Comparison of ENCODE assay signal across 15 mouse cellular contexts in genomic region chr13:21415266-21415665, GRCm38 (mm10). TPM values are rescaled to one million over a fixed set of nuclear protein-coding genes. Genes with fewer than 3 reads are reported as not detected.
DNase-seq lines count a peak whose midpoint lies in the region; ATAC-seq and TF ChIP-seq lines count a peak whose summit lies in the region.
"Had no signal": no experiment of that assay in that cellular context is flagged by ENCODE, and none has a peak within 500 bp of the region (broad histone marks: within the 10 kb centered on the region; RNA-seq: fewer than 3 reads in every experiment).

No protein-coding gene starts in this region.

- H3K9me3 ChIP-seq in lung, postnatal 0 days (ENCODE audit: low read length) = no peaks in the 10 kb centered on the region
- H3K9me3 ChIP-seq in liver, embryonic 14.5 days (ENCODE audit: control insufficient read depth, low read length) = no peaks in the 10 kb centered on the region
- H3K9me3 ChIP-seq in midbrain, embryonic 11.5 days (ENCODE audit: control insufficient read depth, low read length) = no peaks in the 10 kb centered on the region
- H3K9me3 ChIP-seq: hindbrain, embryonic 13.5 days had no signal

- H3K4me1 ChIP-seq in lung, postnatal 0 days (ENCODE audit: insufficient read depth, low read depth, low read length) = no peaks in the 10 kb centered on the region
- peaks cover 61 to 69% of the 10 kb centered on the region in 2 experiments for H3K4me1 ChIP-seq in liver, embryonic 14.5 days (replicated peaks; ENCODE audit: control insufficient read depth in 2 of 2, insufficient read depth in 2 of 2, low read length in 1 of 2)
- H3K4me1 ChIP-seq in midbrain, embryonic 11.5 days (ENCODE audit: control insufficient read depth, insufficient read depth, low read length) = no peaks in the 10 kb centered on the region
- H3K4me1 ChIP-seq: hindbrain, embryonic 13.5 days had no signal

- H3K27me3 ChIP-seq in lung, postnatal 0 days (replicated peaks; ENCODE audit: insufficient read depth, low read length) = no peaks in the 10 kb centered on the region
- no peaks in the 10 kb centered on the region for H3K27me3 ChIP-seq in liver, embryonic 14.5 days (ENCODE audit: control insufficient read depth, insufficient read depth, low read length)
- no peaks in the 10 kb centered on the region for H3K27me3 ChIP-seq in midbrain, embryonic 11.5 days (ENCODE audit: control insufficient read depth, insufficient read depth, low read length)
- H3K27me3 ChIP-seq: hindbrain, embryonic 13.5 days had no signal

- no peak overlapping the region for H3K4me3 ChIP-seq in lung, postnatal 0 days (ENCODE audit: low read depth, low read length)
- peak overlapping the region in 1 of 2 experiments; percentile 26; a peak in 2 of 4 replicates for H3K4me3 ChIP-seq in liver, embryonic 14.5 days (ENCODE audit: insufficient read depth in 1 of 2, low read depth in 2 of 2, low read length in 2 of 2)
- H3K4me3 ChIP-seq in midbrain, embryonic 11.5 days (ENCODE audit: low read depth, low read length) = no peak overlapping the region
- H3K4me3 ChIP-seq: hindbrain, embryonic 13.5 days; layer of hippocampus, adult 2 months had no signal

- H3K36me3 ChIP-seq in lung, postnatal 0 days (ENCODE audit: insufficient read depth, low read length) = no peaks in the 10 kb centered on the region
- H3K36me3 ChIP-seq in liver, embryonic 14.5 days (replicated peaks; ENCODE audit: control insufficient read depth, insufficient read depth, low read depth) = no peaks in the 10 kb centered on the region
- no peaks in the 10 kb centered on the region for H3K36me3 ChIP-seq in midbrain, embryonic 11.5 days (ENCODE audit: control insufficient read depth, insufficient read depth, low read length)
- H3K36me3 ChIP-seq: hindbrain, embryonic 13.5 days had no signal

- 0 out of 2 replicates have a peak overlapping the region, but pooled peaks have one; percentile 15 for H3K27ac ChIP-seq in lung, postnatal 0 days (ENCODE audit: low read length)
- peak overlapping the region; percentile 99 for H3K27ac ChIP-seq in liver, embryonic 14.5 days
- H3K27ac ChIP-seq in midbrain, embryonic 11.5 days (ENCODE audit: low read depth, low read length) = no peak overlapping the region
- H3K27ac ChIP-seq: hindbrain, embryonic 13.5 days; layer of hippocampus, adult 2 months had no signal

- intact Hi-C loops in heart, postnatal 36 days (cut with DNase I) = no loop called here

- DNase-seq in heart, adult 11 months = peak; percentile 55
- no peak for DNase-seq in heart, postnatal 36 days
- no peak for DNase-seq in lung, postnatal 0 days (ENCODE audit: low spot score)
- DNase-seq in lung, postnatal 25 days (ENCODE audit: low spot score) = no peak
- no peak for DNase-seq in liver, embryonic 14.5 days (ENCODE audit: low read depth in 3 of 3, low spot score in 3 of 3)
- DNase-seq in midbrain, embryonic 11.5 days (ENCODE audit: low spot score, missing footprints) = no peak
- no peak for DNase-seq in retina, postnatal 1 day
- no peak for DNase-seq in adrenal gland, postnatal 10 days
- DNase-seq: cerebellum, adult 2 months; forebrain, postnatal 0 days; gastrocnemius, postnatal 25 days; kidney, adult 9 months; lung, postnatal 4 days had no signal

- no peak for TF ChIP-seq EP300 in lung, postnatal 0 days (IDR thresholded peaks at IDR 0.05)
- peak; percentile 22; the same call in 1 of the 2 replicates for TF ChIP-seq EP300 in liver, embryonic 14.5 days (IDR thresholded peaks at IDR 0.05; ENCODE audit: low read depth)

- peak overlapping the region; percentile 17; the same call in 1 of the 2 replicates for H3K4me2 ChIP-seq in lung, postnatal 0 days (replicated peaks; ENCODE audit: low read depth, low read length)
- peak overlapping the region; percentile 71 for H3K4me2 ChIP-seq in liver, embryonic 14.5 days (ENCODE audit: low read depth)
- H3K4me2 ChIP-seq in midbrain, embryonic 11.5 days = no peak overlapping the region
- H3K4me2 ChIP-seq: hindbrain, embryonic 13.5 days had no signal

- H3K9ac ChIP-seq in lung, postnatal 0 days (replicated peaks; ENCODE audit: low read depth) = no peak overlapping the region
- peak overlapping the region; percentile 63 for H3K9ac ChIP-seq in liver, embryonic 14.5 days (replicated peaks)
- no peak overlapping the region for H3K9ac ChIP-seq in midbrain, embryonic 11.5 days (ENCODE audit: low read length)
- H3K9ac ChIP-seq: forebrain, postnatal 0 days; hindbrain, embryonic 13.5 days had no signal

- WGBS in lung, postnatal 0 days = 55% methylated on average over 4 of the region's 4 CpGs
- WGBS in liver, embryonic 14.5 days (ENCODE audit: insufficient replicate concordance) = 22% methylated on average over 4 of the region's 4 CpGs
- 82% methylated on average over 4 of the region's 4 CpGs for WGBS in midbrain, embryonic 11.5 days

- no peak for TF ChIP-seq CTCF in lung, postnatal 0 days (IDR thresholded peaks at IDR 0.05)
- no peak for TF ChIP-seq CTCF in liver, embryonic 14.5 days (IDR thresholded peaks at IDR 0.05; ENCODE audit: low read depth)

- no peak for ATAC-seq in lung, postnatal 0 days
- peak; percentile 49; the same call in 1 of the 2 replicates for ATAC-seq in liver, embryonic 14.5 days (ENCODE audit: insufficient read depth)
- no peak for ATAC-seq in midbrain, embryonic 11.5 days (ENCODE audit: low FRiP score)
- ATAC-seq: forebrain, postnatal 0 days had no signal

RNA-seq across cellular contexts. Expression of gene Zkscan3, which starts 12.7 kb away (rescaled TPM):
- 10 to 100 TPM; 26.4 to 31.2 TPM for total RNA-seq in heart, postnatal 36 days (2021)
- polyA plus RNA-seq in lung, postnatal 0 days (2015; fragmentation: Nextera tagmentation; extraction: Ambion mirVana) = 46.3 and 54.3 TPM in 2 replicates
- polyA plus RNA-seq in liver, embryonic 14.5 days (2012; rRNA removed) = 18.6 and 24.5 TPM in 2 replicates
- polyA plus RNA-seq in liver, embryonic 14.5 days (2014; fragmentation: Nextera tagmentation; extraction: Ambion mirVana) = 23.0 and 25.6 TPM in 2 replicates
- polyA plus RNA-seq in midbrain, embryonic 11.5 days (2014; fragmentation: Nextera tagmentation; extraction: Ambion mirVana) = 85.4 and 85.9 TPM in 2 replicates
- 10 to 100 TPM; 47.8 to 61.0 TPM for total RNA-seq in adrenal gland, postnatal 10 days (2021)

RNA-seq across cellular contexts. Expression of gene Pgbd1, which starts 25.6 kb away (rescaled TPM):
- under 1 TPM; 0.30 to 0.42 TPM for total RNA-seq in heart, postnatal 36 days (2021)
- polyA plus RNA-seq in lung, postnatal 0 days (2015; fragmentation: Nextera tagmentation; extraction: Ambion mirVana) = 0.87 TPM in 2 replicates
- 0.94 and 1.3 TPM in 2 replicates for polyA plus RNA-seq in liver, embryonic 14.5 days (2012; rRNA removed)
- polyA plus RNA-seq in liver, embryonic 14.5 days (2014; fragmentation: Nextera tagmentation; extraction: Ambion mirVana) = 1.2 and 2.0 TPM in 2 replicates
- 6.6 and 7.6 TPM in 2 replicates for polyA plus RNA-seq in midbrain, embryonic 11.5 days (2014; fragmentation: Nextera tagmentation; extraction: Ambion mirVana)
- under 1 TPM; 0.48 to 0.54 TPM for total RNA-seq in adrenal gland, postnatal 10 days (2021)

RNA-seq across cellular contexts. Expression of gene Zscan26, which starts 38.3 kb away (rescaled TPM):
- total RNA-seq in heart, postnatal 36 days (2021) = 10 to 100 TPM; 20.4 to 23.2 TPM
- polyA plus RNA-seq in lung, postnatal 0 days (2015; fragmentation: Nextera tagmentation; extraction: Ambion mirVana) = 30.2 and 33.0 TPM in 2 replicates
- polyA plus RNA-seq in liver, embryonic 14.5 days (2012; rRNA removed) = 7.0 and 9.5 TPM in 2 replicates
- 4.2 and 4.6 TPM in 2 replicates for polyA plus RNA-seq in liver, embryonic 14.5 days (2014; fragmentation: Nextera tagmentation; extraction: Ambion mirVana)
- 14.6 and 16.4 TPM in 2 replicates for polyA plus RNA-seq in midbrain, embryonic 11.5 days (2014; fragmentation: Nextera tagmentation; extraction: Ambion mirVana)
- total RNA-seq in adrenal gland, postnatal 10 days (2021) = 10 to 100 TPM; 28.9 to 37.3 TPM

RNA-seq across cellular contexts. Expression of gene Zscan12, which starts 52.6 kb away (rescaled TPM):
- total RNA-seq in heart, postnatal 36 days (2021) = 1 to 10 TPM; 5.3 to 5.8 TPM
- polyA plus RNA-seq in lung, postnatal 0 days (2015; fragmentation: Nextera tagmentation; extraction: Ambion mirVana) = 6.4 and 6.8 TPM in 2 replicates
- 1.2 and 2.5 TPM in 2 replicates for polyA plus RNA-seq in liver, embryonic 14.5 days (2012; rRNA removed)
- polyA plus RNA-seq in liver, embryonic 14.5 days (2014; fragmentation: Nextera tagmentation; extraction: Ambion mirVana) = 2.9 and 4.0 TPM in 2 replicates
- 20.3 and 21.8 TPM in 2 replicates for polyA plus RNA-seq in midbrain, embryonic 11.5 days (2014; fragmentation: Nextera tagmentation; extraction: Ambion mirVana)
- total RNA-seq in adrenal gland, postnatal 10 days (2021) = 1 to 10 TPM; 7.7 to 9.5 TPM

RNA-seq across cellular contexts. Expression of gene Nkapl, which starts 53.0 kb away (rescaled TPM):
- total RNA-seq in heart, postnatal 36 days (2021) = under 1 TPM; 0.67 to 0.76 TPM
- polyA plus RNA-seq in lung, postnatal 0 days (2015; fragmentation: Nextera tagmentation; extraction: Ambion mirVana) = 9.1 and 10.5 TPM in 2 replicates
- polyA plus RNA-seq in liver, embryonic 14.5 days (2012; rRNA removed) = 0.19 and 0.25 TPM in 2 replicates
- polyA plus RNA-seq in liver, embryonic 14.5 days (2014; fragmentation: Nextera tagmentation; extraction: Ambion mirVana) = 0.40 and 0.65 TPM in 2 replicates
- polyA plus RNA-seq in midbrain, embryonic 11.5 days (2014; fragmentation: Nextera tagmentation; extraction: Ambion mirVana) = 2.6 and 2.7 TPM in 2 replicates
- 1 to 10 TPM; 1.1 to 1.4 TPM for total RNA-seq in adrenal gland, postnatal 10 days (2021)
